Mouse (Mus musculus): ENCODE measurements around the gene Ier5l.

Ier5l gene

GRCm38 (mm10) chr2:30470143-30470946 lies 3.7 kb downstream of the Ier5l start:
- DNase-seq: peak; percentile 77

GRCm38 (mm10) chr2:30469796-30470142 lies 4.2 kb downstream of the Ier5l start:
- peak; percentile 81 for DNase-seq

GRCm38 (mm10) chr2:30469009-30469408 lies 5.0 kb downstream of the Ier5l start:
- DNase-seq: no peak

- DNase-seq: no peak
These were observed 7.2 kb downstream of the Ier5l start for GRCm38 (mm10) chr2:30466787-30467186.

- no peak for DNase-seq
These were observed 9.6 kb downstream of the Ier5l start for GRCm38 (mm10) chr2:30464411-30464810.

- peak; percentile 65 for DNase-seq
These were observed 10.1 kb downstream of the Ier5l start for GRCm38 (mm10) chr2:30463904-30464330.

GRCm38 (mm10) chr2:30463341-30463761 lies 10.7 kb downstream of the Ier5l start:
- DNase-seq: peak; percentile 48

GRCm38 (mm10) chr2:30459241-30459640 lies 14.8 kb downstream of the Ier5l start:
- DNase-seq: no peak

- DNase-seq: no peak
These were observed 15.7 kb downstream of the Ier5l start for GRCm38 (mm10) chr2:30458349-30458748.

GRCm38 (mm10) chr2:30456104-30456980 lies 17.7 kb downstream of the Ier5l start:
- no peak for DNase-seq

GRCm38 (mm10) chr2:30454587-30454986 lies 19.4 kb downstream of the Ier5l start:
- DNase-seq: no peak

- DNase-seq: no peak
These were observed 20.4 kb downstream of the Ier5l start for GRCm38 (mm10) chr2:30453570-30453969.

- DNase-seq: no peak
These were observed 22.5 kb downstream of the Ier5l start for GRCm38 (mm10) chr2:30451525-30451924.

GRCm38 (mm10) chr2:30450530-30450929 lies 23.5 kb downstream of the Ier5l start:
- DNase-seq: no peak

- no peak for DNase-seq
These were observed 25.6 kb downstream of the Ier5l start for GRCm38 (mm10) chr2:30448371-30448770.

GRCm38 (mm10) chr2:30446891-30447826 lies 26.9 kb downstream of the Ier5l start:
- peak; percentile 58 for DNase-seq

GRCm38 (mm10) chr2:30445312-30445711 lies 28.7 kb downstream of the Ier5l start:
- peak; percentile 28 for DNase-seq

GRCm38 (mm10) chr2:30444450-30444849 lies 29.6 kb downstream of the Ier5l start:
- no peak for DNase-seq

- no peak for DNase-seq
These were observed 30.0 kb downstream of the Ier5l start for GRCm38 (mm10) chr2:30444006-30444405.

- no peak for DNase-seq
These were observed 30.7 kb downstream of the Ier5l start for GRCm38 (mm10) chr2:30443281-30443680.

GRCm38 (mm10) chr2:30442498-30442890 lies 31.5 kb downstream of the Ier5l start:
- no peak for DNase-seq
